Mouse (Mus musculus): Measurements from ENCODE around the gene Crtac1.

GRCm38 (mm10) chr19:42355476-42355875 lies 76.1 kb downstream of the Crtac1 start:
- TF ChIP-seq CTCF (IDR thresholded peaks at IDR 0.05; ENCODE audit: borderline replicate concordance, control insufficient read depth, extremely low read depth, insufficient read depth, low read length, poor library complexity) (no peak), POLR2A (IDR thresholded peaks at IDR 0.05; ENCODE audit: control insufficient read depth, extremely low read depth, insufficient read depth, low read length, poor library complexity) (no peak)
